Mouse (Mus musculus) hindbrain, embryonic 10.5 days (tissue): Measurements from ENCODE around the gene Rbm10. TPM values are rescaled to one million over a fixed set of nuclear protein-coding genes. Genes with fewer than 3 reads are reported as not detected.

Experiments used
- DNase-seq: peaks from one replicate; pipeline ENCODE4 v3.0.0-alpha.2; 2017; ENCODE audit warnings: low spot score
- H3K27ac ChIP-seq: fragments of 300-500 bp; sonication (generic); 2 replicates; pipeline ENCODE4 v1.5.1; 2016; ENCODE audit warnings: mild to moderate bottlenecking, moderate library complexity
- H3K27me3 ChIP-seq: fragments of 300-500 bp; sonication (generic); 2 replicates; pipeline ENCODE4 v1.6.1; 2016; ENCODE audit warnings: mild to moderate bottlenecking; ENCODE audit not compliant: poor library complexity, insufficient read depth, severe bottlenecking
- H3K36me3 ChIP-seq: fragments of 300-500 bp; sonication (generic); 2 replicates; pipeline ENCODE4 v1.6.1; 2016; ENCODE audit warnings: mild to moderate bottlenecking, moderate library complexity
- H3K4me1 ChIP-seq: fragments of 300-500 bp; sonication (generic); replicated peaks from 2 replicates; pipeline ENCODE4 v1.6.1; 2016; ENCODE audit warnings: mild to moderate bottlenecking
- H3K4me3 ChIP-seq: fragments of 300-500 bp; sonication (generic); 2 replicates; pipeline ENCODE4 v1.5.1; 2016; ENCODE audit warnings: mild to moderate bottlenecking, moderate library complexity
- H3K9me3 ChIP-seq: fragments of 300-500 bp; sonication (generic); 2 replicates; pipeline ENCODE4 v1.6.1; 2016; ENCODE audit warnings: mild to moderate bottlenecking, moderate library complexity
- WGBS: fragments of 180-500 bp; shearing (Covaris S2); methylation state at CpG from one replicate; pipeline ENCODE4 v1.1.7; 2016; 5-methylcytosine and 5-hydroxymethylcytosine counted together
- polyA plus RNA-seq: library from polyadenylated mRNA; unstranded; fragments of >200 nt; fragmentation: Nextera tagmentation; extraction: Ambion mirVana; gene quantifications from 2 replicates; pipeline ENCODE4 v1.2.1, GENCODE M21; 2016

Rbm10 gene
- polyA plus RNA-seq = 89.3 and 103 TPM in 2 replicates

GRCm38 (mm10) chrX:20617176-20617902 is at the start of gene Rbm10, which contains the start of gene Ndufb11:
Gene Rbm10 (plus strand): TSS chrX:20617503.
Gene Ndufb11 (minus strand): TSS chrX:20617619.
- H3K9me3 ChIP-seq = no peaks in the 10 kb centered on the region
- peak within 1 kb of the TSS; percentile 67 for H3K4me3 ChIP-seq
- 11% methylated on average over 49 of the region's 49 CpGs for WGBS
- H3K27me3 ChIP-seq = no peaks in the 10 kb centered on the region
- H3K27ac ChIP-seq = peak within 1 kb of the TSS; percentile 93
- DNase-seq = peak; percentile 81
- H3K4me1 ChIP-seq = peaks cover 14% of the 10 kb centered on the region
- H3K36me3 ChIP-seq = peaks cover 42% of the 10 kb centered on the region

GRCm38 (mm10) chrX:20571024-20571423 is 46.3 kb upstream of the Rbm10 start:
- Histone ChIP-seq H3K27me3 (no peaks in the 10 kb centered on the region), H3K4me1 (no peaks in the 10 kb centered on the region), H3K27ac (no peak overlapping the region), H3K4me3 (no peak overlapping the region), H3K36me3 (no peaks in the 10 kb centered on the region), H3K9me3 (no peaks in the 10 kb centered on the region)
- 61% methylated on average over 2 of the region's 2 CpGs for WGBS
- DNase-seq = peak; percentile 11

- no peak for DNase-seq
- H3K9me3 ChIP-seq = no peaks in the 10 kb centered on the region
- H3K36me3 ChIP-seq = no peaks in the 10 kb centered on the region
- 84% methylated on average over 9 of the region's 9 CpGs for whole genome bisulfite sequencing
- H3K27ac ChIP-seq = no peak overlapping the region
- no peaks in the 10 kb centered on the region for H3K4me1 ChIP-seq
- H3K27me3 ChIP-seq = no peaks in the 10 kb centered on the region
- H3K4me3 ChIP-seq = no peak overlapping the region
These were observed 44.6 kb upstream of the Rbm10 start for GRCm38 (mm10) chrX:20572683-20573082.

GRCm38 (mm10) chrX:20573927-20574326 is 43.4 kb upstream of the Rbm10 start:
- Histone ChIP-seq H3K27me3 (no peaks in the 10 kb centered on the region), H3K4me1 (no peaks in the 10 kb centered on the region), H3K36me3 (no peaks in the 10 kb centered on the region), H3K9me3 (no peaks in the 10 kb centered on the region), H3K27ac (no peak overlapping the region), H3K4me3 (no peak overlapping the region)
- no peak for DNase-seq
- WGBS = 87% methylated on average over 4 of the region's 4 CpGs

GRCm38 (mm10) chrX:20587968-20588367 is 29.3 kb upstream of the Rbm10 start:
- H3K9me3 ChIP-seq = no peaks in the 10 kb centered on the region
- H3K36me3 ChIP-seq = no peaks in the 10 kb centered on the region
- H3K4me1 ChIP-seq = no peaks in the 10 kb centered on the region
- no peaks in the 10 kb centered on the region for H3K27me3 ChIP-seq
- H3K4me3 ChIP-seq = no peak overlapping the region
- DNase-seq = peak; percentile 3
- 21% methylated on average over 4 of the region's 4 CpGs for WGBS
- H3K27ac ChIP-seq = no peak overlapping the region

- Histone ChIP-seq H3K4me3 (no peak overlapping the region), H3K27me3 (no peaks in the 10 kb centered on the region), H3K27ac (no peak overlapping the region), H3K4me1 (no peaks in the 10 kb centered on the region), H3K36me3 (no peaks in the 10 kb centered on the region), H3K9me3 (no peaks in the 10 kb centered on the region)
- no peak for DNase-seq
- 85% methylated on average over 4 of the region's 4 CpGs for WGBS
These were observed 8.8 kb upstream of the Rbm10 start for GRCm38 (mm10) chrX:20608500-20608899.

- Histone ChIP-seq H3K9me3 (no peaks in the 10 kb centered on the region), H3K27me3 (no peaks in the 10 kb centered on the region), H3K27ac (peak overlapping the region; percentile 93), H3K4me3 (peak overlapping the region; percentile 67), H3K4me1 (peaks cover 14% of the 10 kb centered on the region), H3K36me3 (peaks cover 38% of the 10 kb centered on the region)
- 17% methylated on average over 17 of the region's 17 CpGs for WGBS
- DNase-seq = no peak
These were observed 485 bp upstream of the Rbm10 start for GRCm38 (mm10) chrX:20616861-20617175.

GRCm38 (mm10) chrX:20617903-20618399 is 648 bp downstream of the Rbm10 start:
- Histone ChIP-seq H3K9me3 (no peaks in the 10 kb centered on the region), H3K27ac (peak overlapping the region; percentile 93), H3K4me1 (peaks cover 14% of the 10 kb centered on the region), H3K4me3 (peak overlapping the region; percentile 67), H3K36me3 (peaks cover 49% of the 10 kb centered on the region), H3K27me3 (no peaks in the 10 kb centered on the region)
- DNase-seq = no peak
- 19% methylated on average over 31 of the region's 31 CpGs for WGBS

GRCm38 (mm10) chrX:20638141-20638540 is 20.8 kb downstream of the Rbm10 start:
- Histone ChIP-seq H3K27ac (no peak overlapping the region), H3K4me3 (no peak overlapping the region), H3K27me3 (no peaks in the 10 kb centered on the region), H3K36me3 (peaks cover 80% of the 10 kb centered on the region), H3K4me1 (no peaks in the 10 kb centered on the region), H3K9me3 (0 out of 2 replicates have a peak, but pooled peaks cover 7% of the 10 kb centered on the region)
- DNase-seq = no peak
- 100% methylated on average over 2 of the region's 2 CpGs for WGBS

GRCm38 (mm10) chrX:20644780-20645179 is 27.5 kb downstream of the Rbm10 start:
- H3K4me1 ChIP-seq = no peaks in the 10 kb centered on the region
- no peak for DNase-seq
- H3K27me3 ChIP-seq = no peaks in the 10 kb centered on the region
- H3K27ac ChIP-seq = no peak overlapping the region
- 0 out of 2 replicates have a peak, but pooled peaks cover 3% of the 10 kb centered on the region for H3K9me3 ChIP-seq
- H3K36me3 ChIP-seq = peaks cover 97% of the 10 kb centered on the region
- WGBS = 89% methylated on average over 5 of the region's 5 CpGs
- H3K4me3 ChIP-seq = no peak overlapping the region

- Histone ChIP-seq H3K4me1 (peaks cover 5% of the 10 kb centered on the region), H3K9me3 (no peaks in the 10 kb centered on the region), H3K4me3 (peak overlapping the region; percentile 59; the same call in 1 of the 2 replicates), H3K36me3 (no peaks in the 10 kb centered on the region), H3K27me3 (no peaks in the 10 kb centered on the region), H3K27ac (no peak overlapping the region)
- DNase-seq = no peak
- WGBS = 37% methylated on average over 5 of the region's 5 CpGs
These were observed 40.3 kb downstream of the Rbm10 start for GRCm38 (mm10) chrX:20657593-20657992.

GRCm38 (mm10) chrX:20658026-20658652 is 40.8 kb downstream of the Rbm10 start, which contains the start of gene Uba1:
Gene Uba1 (plus strand): TSS chrX:20658326.
- H3K4me3 ChIP-seq = peak within 1 kb of the TSS; percentile 59
- H3K9me3 ChIP-seq = no peaks in the 10 kb centered on the region
- H3K36me3 ChIP-seq = no peaks in the 10 kb centered on the region
- H3K27ac ChIP-seq = peak within 1 kb of the TSS; percentile 78
- WGBS = 19% methylated on average over 27 of the region's 27 CpGs
- H3K4me1 ChIP-seq = peaks cover 5% of the 10 kb centered on the region
- no peaks in the 10 kb centered on the region for H3K27me3 ChIP-seq
- peak; percentile 86 for DNase-seq

GRCm38 (mm10) chrX:20658891-20659406 is 41.6 kb downstream of the Rbm10 start:
- WGBS = 14% methylated on average over 24 of the region's 24 CpGs
- Histone ChIP-seq H3K27me3 (no peaks in the 10 kb centered on the region), H3K9me3 (no peaks in the 10 kb centered on the region), H3K27ac (no peak overlapping the region; the same call in 1 of the 2 replicates), H3K4me1 (peaks cover 5% of the 10 kb centered on the region), H3K4me3 (peak overlapping the region; percentile 59), H3K36me3 (no peaks in the 10 kb centered on the region)
- peak; percentile 21 for DNase-seq
